Mouse (Mus musculus) embryonic fibroblast, embryonic 13.5 days (primary cell): ENCODE data around the gene Zfp953.

Experiments used
- CTCF ChIP-seq: IDR thresholded peaks from 2 replicates; pipeline ENCODE4 v1.5.1; 2011; ENCODE audit warnings: mild to moderate bottlenecking, control low read depth, low read length, moderate library complexity, borderline replicate concordance; ENCODE audit not compliant: insufficient read depth
- POLR2A ChIP-seq: IDR thresholded peaks from 2 replicates; pipeline ENCODE4 v1.6.1; 2011; ENCODE audit warnings: low read depth, mild to moderate bottlenecking, control low read depth, low read length, moderate library complexity

GRCm38 (mm10) chr13:67332877-67333276 is 27.5 kb downstream of the Zfp953 start:
- TF ChIP-seq CTCF (no peak), POLR2A (no peak)
